9 mouse cellular contexts compared by ENCODE assay signal in genomic region chr8:122343341-122343740, GRCm38 (mm10). TPM values are rescaled to one million over a fixed set of nuclear protein-coding genes. Genes with fewer than 3 reads are reported as not detected.
A peak's percentile ranks its signal among the peaks of the same experiment; 100 is the strongest.
DNase-seq lines count a peak whose midpoint lies in the region; ATAC-seq and TF ChIP-seq lines count a peak whose summit lies in the region.
"Had no signal": no experiment of that assay in that cellular context is flagged by ENCODE, and none has a peak within 500 bp of the region (broad histone marks: within the 10 kb centered on the region; RNA-seq: fewer than 3 reads in every experiment).

No protein-coding gene starts in this region.

- DNase-seq in heart, postnatal 36 days = no peak
- DNase-seq in hindbrain, embryonic 14.5 days (ENCODE audit: low spot score) = no peak
- no peak for DNase-seq in midbrain, embryonic 14.5 days
- no peak for DNase-seq in testis, postnatal 14 days (ENCODE audit: low spot score)
- no peak for DNase-seq in thymus, postnatal 0 days (ENCODE audit: low spot score)
- DNase-seq in kidney, postnatal 25 days = no peak

- H3K4me3 ChIP-seq in heart, embryonic 13.5 days = peak overlapping the region; percentile 48
- peak overlapping the region; percentile 26; the same call in 1 of the 2 replicates for H3K4me3 ChIP-seq in bone marrow macrophage, adult 2 months (ENCODE audit: insufficient read depth, low read length)
- 0 out of 2 replicates have a peak overlapping the region, but pooled peaks have one; percentile 1 for H3K4me3 ChIP-seq in hindbrain, embryonic 14.5 days (replicated peaks; ENCODE audit: low read length)
- 0 out of 2 replicates have a peak overlapping the region, but pooled peaks have one; percentile 16 for H3K4me3 ChIP-seq in midbrain, embryonic 14.5 days (replicated peaks; ENCODE audit: low read depth, low read length)

- ATAC-seq in heart, embryonic 13.5 days (ENCODE audit: extremely low read depth, insufficient number of reproducible peaks, low FRiP score, low TSS enrichment) = no peak
- no peak for ATAC-seq in hindbrain, embryonic 14.5 days (ENCODE audit: low FRiP score)
- no peak for ATAC-seq in midbrain, embryonic 14.5 days (ENCODE audit: low FRiP score, low TSS enrichment)

- H3K4me2 ChIP-seq in heart, embryonic 13.5 days = peak overlapping the region; percentile 76
- H3K4me2 ChIP-seq in hindbrain, embryonic 14.5 days (replicated peaks) = peak overlapping the region; percentile 34
- peak overlapping the region; percentile 49 for H3K4me2 ChIP-seq in midbrain, embryonic 14.5 days (ENCODE audit: low read length)

- WGBS in heart, embryonic 13.5 days = 9% methylated on average over 11 of the region's 11 CpGs
- 4% methylated on average over 11 of the region's 11 CpGs for WGBS in hindbrain, embryonic 14.5 days
- 3% methylated on average over 11 of the region's 11 CpGs for WGBS in midbrain, embryonic 14.5 days

- H3K27me3 ChIP-seq in heart, embryonic 13.5 days (replicated peaks) = no peaks in the 10 kb centered on the region
- peaks cover 21% of the 10 kb centered on the region for H3K27me3 ChIP-seq in hindbrain, embryonic 14.5 days (ENCODE audit: control insufficient read depth, insufficient read depth, low read length)
- H3K27me3 ChIP-seq in midbrain, embryonic 14.5 days (ENCODE audit: control insufficient read depth, insufficient read depth, low read length) = peaks cover 17% of the 10 kb centered on the region

- H3K9ac ChIP-seq in heart, embryonic 13.5 days = peak overlapping the region; percentile 76
- H3K9ac ChIP-seq in hindbrain, embryonic 14.5 days = peak overlapping the region; percentile 37; the same call in 1 of the 2 replicates
- no peak overlapping the region for H3K9ac ChIP-seq in midbrain, embryonic 14.5 days (replicated peaks; ENCODE audit: low read length)

- H3K4me1 ChIP-seq in heart, embryonic 13.5 days = peaks cover 56% of the 10 kb centered on the region
- peaks cover 23% of the 10 kb centered on the region for H3K4me1 ChIP-seq in bone marrow macrophage, adult 2 months (ENCODE audit: control insufficient read depth, insufficient read depth, low read length)
- H3K4me1 ChIP-seq in hindbrain, embryonic 14.5 days (replicated peaks; ENCODE audit: control insufficient read depth, insufficient read depth, low read length) = peaks cover 20% of the 10 kb centered on the region
- peaks cover 20% of the 10 kb centered on the region for H3K4me1 ChIP-seq in midbrain, embryonic 14.5 days (ENCODE audit: control insufficient read depth, insufficient read depth, low read length)

- intact Hi-C loops in heart, postnatal 36 days (cut with DNase I) = loop anchor here (2.0 kb wide), 1 partner anchor 25 kb away; no protein-coding TSS in a partner anchor

- TF ChIP-seq CTCF in bone marrow macrophage, adult 2 months (IDR thresholded peaks at IDR 0.05; ENCODE audit: low read depth, low read length) = no peak

- no peak for TF ChIP-seq POLR2A in bone marrow macrophage, adult 2 months (IDR thresholded peaks at IDR 0.05; ENCODE audit: borderline replicate concordance, low read depth, low read length)

- no peaks in the 10 kb centered on the region for H3K9me3 ChIP-seq in heart, embryonic 13.5 days
- no peaks in the 10 kb centered on the region for H3K9me3 ChIP-seq in hindbrain, embryonic 14.5 days (ENCODE audit: control insufficient read depth, low read length)
- no peaks in the 10 kb centered on the region for H3K9me3 ChIP-seq in midbrain, embryonic 14.5 days (ENCODE audit: control insufficient read depth, low read length)

- H3K36me3 ChIP-seq in heart, embryonic 13.5 days = peaks cover 23% of the 10 kb centered on the region
- no peaks in the 10 kb centered on the region for H3K36me3 ChIP-seq in hindbrain, embryonic 14.5 days (replicated peaks; ENCODE audit: control insufficient read depth, insufficient read depth)
- no peaks in the 10 kb centered on the region for H3K36me3 ChIP-seq in midbrain, embryonic 14.5 days (ENCODE audit: control insufficient read depth, insufficient read depth, low read length)

- peak overlapping the region; percentile 32; the same call in 1 of the 2 replicates for H3K27ac ChIP-seq in heart, embryonic 13.5 days (replicated peaks)
- no peak overlapping the region for H3K27ac ChIP-seq in bone marrow macrophage, adult 2 months (ENCODE audit: insufficient read depth, low read depth, low read length)
- H3K27ac ChIP-seq in hindbrain, embryonic 14.5 days = no peak overlapping the region
- no peak overlapping the region for H3K27ac ChIP-seq in midbrain, embryonic 14.5 days (replicated peaks; ENCODE audit: low read depth, low read length)

RNA-seq across cellular contexts. Expression of gene Trhr2, which starts 17.2 kb away (rescaled TPM):
- not detected in 2 replicates for polyA plus RNA-seq in heart, embryonic 13.5 days (2015; fragmentation: Nextera tagmentation; extraction: Ambion mirVana)
- total RNA-seq in heart, postnatal 36 days (2021) = not detected
- polyA plus RNA-seq in bone marrow macrophage, adult 2 months (2012; ENCODE audit: insufficient read depth, insufficient read length, missing spikeins) = not detected in 2 replicates
- polyA plus RNA-seq in hindbrain, embryonic 14.5 days (2014; fragmentation: Nextera tagmentation; extraction: Ambion mirVana) = 0.21 TPM in 1 of 2 replicates, not detected in the other
- not detected in 2 replicates for polyA plus RNA-seq in midbrain, embryonic 14.5 days (2014; fragmentation: Nextera tagmentation; extraction: Ambion mirVana)
- not detected in 2 replicates for polyA plus RNA-seq in thymus, postnatal 0 days (2015; fragmentation: Nextera tagmentation; extraction: Ambion mirVana)
- total RNA-seq: neutrophil, adult 5-6 weeks had no signal

RNA-seq across cellular contexts. Expression of gene Zc3h18, which starts 33.1 kb away (rescaled TPM):
- polyA plus RNA-seq in heart, embryonic 13.5 days (2015; fragmentation: Nextera tagmentation; extraction: Ambion mirVana) = 30.4 and 31.1 TPM in 2 replicates
- total RNA-seq in heart, postnatal 36 days (2021) = 10 to 100 TPM; 21.4 to 23.0 TPM
- polyA plus RNA-seq in bone marrow macrophage, adult 2 months (2012; ENCODE audit: insufficient read depth, insufficient read length, missing spikeins) = 35.2 and 35.3 TPM in 2 replicates
- polyA plus RNA-seq in hindbrain, embryonic 14.5 days (2014; fragmentation: Nextera tagmentation; extraction: Ambion mirVana) = 22.9 and 23.4 TPM in 2 replicates
- 22.4 and 27.9 TPM in 2 replicates for polyA plus RNA-seq in midbrain, embryonic 14.5 days (2014; fragmentation: Nextera tagmentation; extraction: Ambion mirVana)
- polyA plus RNA-seq in thymus, postnatal 0 days (2015; fragmentation: Nextera tagmentation; extraction: Ambion mirVana) = 41.0 and 41.7 TPM in 2 replicates
